8 mouse cellular contexts compared by ENCODE assay signal in the genomic region with DNA sequence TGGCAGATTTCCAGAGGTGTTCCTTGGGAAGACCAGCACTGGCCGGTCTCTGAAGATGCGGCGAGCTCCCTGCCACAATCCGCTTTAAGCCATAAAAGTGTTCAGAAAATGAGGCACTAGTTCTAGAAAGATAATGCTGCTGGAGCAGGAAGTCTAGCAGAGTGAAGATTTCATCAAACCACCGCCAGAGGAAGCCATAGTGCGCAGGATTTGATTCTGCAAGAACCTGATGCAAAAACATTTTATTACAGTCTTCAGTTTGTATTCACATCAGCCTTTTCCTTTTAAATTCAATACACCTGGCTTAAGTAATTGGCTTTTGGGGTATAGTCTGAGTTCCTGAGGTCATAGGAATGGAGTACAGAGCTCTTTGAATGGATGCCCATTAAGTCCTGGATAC. TPM values are rescaled to one million over a fixed set of nuclear protein-coding genes. Genes with fewer than 3 reads are reported as not detected.
DNase-seq lines count a peak whose midpoint lies in the region; ATAC-seq and TF ChIP-seq lines count a peak whose summit lies in the region.

No protein-coding gene starts in this region.

- peaks cover 7% of the 10 kb centered on the region; the same call in 1 of the 2 replicates for H3K36me3 ChIP-seq in lung, embryonic 16.5 days (ENCODE audit: control insufficient read depth, insufficient read depth, low read length)
- peaks cover 18% of the 10 kb centered on the region for H3K36me3 ChIP-seq in forebrain, embryonic 13.5 days (ENCODE audit: poor library complexity, severe bottlenecking)
- peaks cover 13% of the 10 kb centered on the region for H3K36me3 ChIP-seq in liver, adult 2 months (ENCODE audit: control insufficient read depth, insufficient read depth, low read length)

- peak overlapping the region; percentile 88 for H3K4me2 ChIP-seq in lung, embryonic 16.5 days (ENCODE audit: low read depth, low read length)
- peak overlapping the region; percentile 61 for H3K4me2 ChIP-seq in forebrain, embryonic 13.5 days

- no peak for TF ChIP-seq CTCF in liver, adult 2 months (IDR thresholded peaks at IDR 0.05; ENCODE audit: low read depth, low read length)

- H3K9me3 ChIP-seq in lung, embryonic 16.5 days (ENCODE audit: control insufficient read depth, low read length): no peaks in the 10 kb centered on the region
- no peaks in the 10 kb centered on the region for H3K9me3 ChIP-seq in forebrain, embryonic 13.5 days (replicated peaks)

- H3K4me1 ChIP-seq in lung, embryonic 16.5 days (replicated peaks; ENCODE audit: control insufficient read depth, insufficient read depth, low read length): peaks cover 14% of the 10 kb centered on the region
- peaks cover 34% of the 10 kb centered on the region for H3K4me1 ChIP-seq in forebrain, embryonic 13.5 days
- H3K4me1 ChIP-seq in liver, adult 2 months (ENCODE audit: control insufficient read depth, insufficient read depth, low read length): peaks cover 4% of the 10 kb centered on the region

- no peak for TF ChIP-seq POLR2A in liver, adult 2 months (IDR thresholded peaks at IDR 0.05; ENCODE audit: extremely low read depth, insufficient read depth, low read length)

- H3K79me2 ChIP-seq in liver, adult 2 months (ENCODE audit: control insufficient read depth, insufficient read depth, low read length): peaks cover 3% of the 10 kb centered on the region; the same call in 1 of the 2 replicates

- no peak overlapping the region for H3K27ac ChIP-seq in lung, embryonic 16.5 days (ENCODE audit: low read length)
- H3K27ac ChIP-seq in forebrain, embryonic 13.5 days: no peak overlapping the region
- no peak overlapping the region for H3K27ac ChIP-seq in liver, adult 2 months (replicated peaks; ENCODE audit: insufficient read depth, low read depth, low read length)

- ATAC-seq in lung, embryonic 16.5 days (ENCODE audit: low read depth): no peak
- ATAC-seq in forebrain, embryonic 13.5 days: no peak

- no peaks in the 10 kb centered on the region for H3K27me3 ChIP-seq in lung, embryonic 16.5 days (ENCODE audit: control insufficient read depth, insufficient read depth, low read depth, low read length)
- H3K27me3 ChIP-seq in forebrain, embryonic 13.5 days: no peaks in the 10 kb centered on the region
- no peaks in the 10 kb centered on the region for H3K27me3 ChIP-seq in liver, adult 2 months (ENCODE audit: control insufficient read depth, insufficient read depth, low read length)

- DNase-seq in lung, postnatal 4 days: no peak
- peak; percentile 21 for DNase-seq in liver, adult 2 months (ENCODE audit: extremely low read depth, low read depth, low spot score)
- peak; percentile 29 for DNase-seq in thymus, postnatal 14 days
- no peak for DNase-seq in ovary, postnatal 10 days (ENCODE audit: low spot score)
- no peak for DNase-seq in Muller cell, postnatal 12 days (ENCODE audit: inconsistent ontology term)
- DNase-seq in gastrocnemius, postnatal 4 days (ENCODE audit: low spot score in 2 of 2): no peak

- 75% methylated on average over 6 of the region's 6 CpGs for WGBS in lung, embryonic 16.5 days
- WGBS in forebrain, embryonic 13.5 days: 82% methylated on average over 6 of the region's 6 CpGs
- 86% methylated on average over 6 of the region's 6 CpGs for WGBS in liver, adult 2 months

- H3K9ac ChIP-seq in lung, embryonic 16.5 days (ENCODE audit: low read length): peak overlapping the region; percentile 94
- peak overlapping the region; percentile 82; the same call in 1 of the 2 replicates for H3K9ac ChIP-seq in forebrain, embryonic 13.5 days
- H3K9ac ChIP-seq in liver, adult 2 months (ENCODE audit: low read depth, low read length): no peak overlapping the region

- peak overlapping the region; percentile 90 for H3K4me3 ChIP-seq in lung, embryonic 16.5 days (ENCODE audit: low read length)
- peak overlapping the region; percentile 73 for H3K4me3 ChIP-seq in forebrain, embryonic 13.5 days
- H3K4me3 ChIP-seq in liver, adult 2 months (ENCODE audit: insufficient read depth, low read depth, low read length): no peak overlapping the region

RNA-seq across cellular contexts. Expression of gene Ap2b1, which starts 1.0 kb away (rescaled TPM):
- polyA plus RNA-seq in lung, embryonic 16.5 days (2015; fragmentation: Nextera tagmentation; extraction: Ambion mirVana): 54.9 and 59.8 TPM in 2 replicates
- polyA plus RNA-seq in forebrain, embryonic 13.5 days (2015; fragmentation: Nextera tagmentation; extraction: Ambion mirVana): 82.2 and 85.4 TPM in 2 replicates
- 25.4 and 31.3 TPM in 2 replicates for total RNA-seq in liver, adult 2 months (2014; rRNA removed)
- 16.2 and 16.3 TPM in 2 replicates for polyA plus RNA-seq in liver, adult 2 months (2012; rRNA removed)
- 10 to 100 TPM; 64.8 to 69.7 TPM for total RNA-seq in gastrocnemius, postnatal 4 days (2021)

RNA-seq across cellular contexts. Expression of gene Pex12, which starts 4.6 kb away (rescaled TPM):
- polyA plus RNA-seq in lung, embryonic 16.5 days (2015; fragmentation: Nextera tagmentation; extraction: Ambion mirVana): 13.1 and 13.9 TPM in 2 replicates
- 17.7 and 18.2 TPM in 2 replicates for polyA plus RNA-seq in forebrain, embryonic 13.5 days (2015; fragmentation: Nextera tagmentation; extraction: Ambion mirVana)
- total RNA-seq in liver, adult 2 months (2014; rRNA removed): 4.3 and 5.5 TPM in 2 replicates
- polyA plus RNA-seq in liver, adult 2 months (2012; rRNA removed): 7.9 and 10.1 TPM in 2 replicates
- total RNA-seq in gastrocnemius, postnatal 4 days (2021): 10 to 100 TPM; 13.7 to 14.2 TPM

RNA-seq across cellular contexts. Expression of gene Slfn14, which starts 11.3 kb away (rescaled TPM):
- polyA plus RNA-seq in lung, embryonic 16.5 days (2015; fragmentation: Nextera tagmentation; extraction: Ambion mirVana): 0.45 and 0.75 TPM in 2 replicates
- polyA plus RNA-seq in forebrain, embryonic 13.5 days (2015; fragmentation: Nextera tagmentation; extraction: Ambion mirVana): 0.04 and 0.14 TPM in 2 replicates
- total RNA-seq in liver, adult 2 months (2014; rRNA removed): not detected in 2 replicates
- not detected in 2 replicates for polyA plus RNA-seq in liver, adult 2 months (2012; rRNA removed)
- total RNA-seq in gastrocnemius, postnatal 4 days (2021): under 1 TPM; 0.07 to 0.26 TPM

Comparison
In these comparisons a context has a peak if more than half of its experiments do, and no peak if none do; other contexts are left out.
1. DNase-seq: peak in liver, adult 2 months (single experiment) and thymus, postnatal 14 days (single experiment); none in lung, postnatal 4 days (0 of 2), ovary, postnatal 10 days (single experiment), Muller cell, postnatal 12 days (single experiment) and gastrocnemius, postnatal 4 days (0 of 2).